Mouse (Mus musculus) forebrain, embryonic 15.5 days (tissue): ENCODE measurements around the gene Nol4l. TPM values are rescaled to one million over a fixed set of nuclear protein-coding genes. Genes with fewer than 3 reads are reported as not detected.

ENCODE experiments used
- ATAC-seq: fragments of 200-750 bp; cut with Nextera tagmentation; replicated peaks from 2 replicates; pipeline ENCODE4 v1.8.0; 2017; ENCODE audit warnings: mild to moderate bottlenecking, moderate TSS enrichment, moderate library complexity
- H3K27ac ChIP-seq: fragments of 300-500 bp; sonication (generic); replicated peaks from 2 replicates; pipeline ENCODE4 v1.5.1; 2015; ENCODE audit warnings: mild to moderate bottlenecking, inconsistent platforms
- H3K27me3 ChIP-seq: fragments of 300-500 bp; sonication (generic); 2 replicates; pipeline ENCODE4 v1.6.1; 2015; ENCODE audit warnings: inconsistent platforms
- H3K36me3 ChIP-seq: fragments of 300-500 bp; sonication (generic); 2 replicates; pipeline ENCODE4 v1.6.1; 2015; ENCODE audit warnings: mild to moderate bottlenecking, inconsistent platforms
- H3K4me1 ChIP-seq: fragments of 300-500 bp; sonication (generic); 2 replicates; pipeline ENCODE4 v1.6.1; 2015; ENCODE audit warnings: inconsistent platforms
- H3K4me2 ChIP-seq: fragments of 300-500 bp; sonication (generic); replicated peaks from 2 replicates; pipeline ENCODE4 v1.6.1; 2015; ENCODE audit warnings: mild to moderate bottlenecking, inconsistent platforms
- H3K4me3 ChIP-seq: fragments of 300-500 bp; sonication (generic); 2 replicates; pipeline ENCODE4 v1.5.1; 2015; ENCODE audit warnings: mild to moderate bottlenecking, inconsistent platforms
- H3K9ac ChIP-seq: fragments of 300-500 bp; sonication (generic); replicated peaks from 2 replicates; pipeline ENCODE4 v1.6.1; 2015; ENCODE audit warnings: mild to moderate bottlenecking, inconsistent platforms
- H3K9me3 ChIP-seq: fragments of 300-500 bp; sonication (generic); 2 replicates; pipeline ENCODE4 v1.6.1; 2016; ENCODE audit warnings: inconsistent platforms
- WGBS: fragments of 180-500 bp; shearing (Covaris S2); methylation state at CpG from one replicate; pipeline ENCODE4 v1.1.7; 2015; ENCODE audit warnings: mixed read lengths; 5-methylcytosine and 5-hydroxymethylcytosine counted together
- polyA plus RNA-seq: library from polyadenylated mRNA; unstranded; fragments of >200 nt; fragmentation: Nextera tagmentation; extraction: Ambion mirVana; gene quantifications from 2 replicates; pipeline ENCODE4 v1.2.1, GENCODE M21; 2015

Gene Nol4l
- polyA plus RNA-seq, 1 experiment from 2014 or later: 44.8 TPM

DNA sequence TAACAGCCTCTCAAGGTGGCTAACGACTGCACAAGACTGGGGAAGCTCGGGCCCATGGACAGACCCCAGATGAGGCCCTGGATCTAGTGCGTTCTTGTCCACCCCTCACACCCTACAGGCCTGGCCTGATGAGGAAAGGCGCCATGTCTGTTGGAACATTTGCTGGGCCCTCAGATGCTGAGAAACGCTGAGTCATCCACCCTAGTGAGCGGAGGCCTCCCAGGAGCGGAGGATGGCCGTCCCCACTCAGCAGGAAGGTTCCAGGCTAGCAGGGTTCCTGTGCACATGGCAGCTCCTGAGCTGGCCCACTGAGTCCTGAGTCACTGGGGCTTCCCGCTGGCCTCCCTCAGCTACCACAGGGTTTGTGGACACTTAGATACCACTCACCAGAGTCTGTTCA is 9.7 kb downstream of the Nol4l start:
- no peaks in the 10 kb centered on the region for H3K27me3 ChIP-seq
- no peak overlapping the region for H3K9ac ChIP-seq
- no peak overlapping the region for H3K4me2 ChIP-seq
- H3K4me3 ChIP-seq: no peak overlapping the region
- peaks cover 11% of the 10 kb centered on the region for H3K4me1 ChIP-seq
- no peaks in the 10 kb centered on the region for H3K9me3 ChIP-seq
- ATAC-seq: no peak
- H3K27ac ChIP-seq: no peak overlapping the region
- H3K36me3 ChIP-seq: no peaks in the 10 kb centered on the region
- 79% methylated on average over 9 of the region's 9 CpGs for WGBS

DNA sequence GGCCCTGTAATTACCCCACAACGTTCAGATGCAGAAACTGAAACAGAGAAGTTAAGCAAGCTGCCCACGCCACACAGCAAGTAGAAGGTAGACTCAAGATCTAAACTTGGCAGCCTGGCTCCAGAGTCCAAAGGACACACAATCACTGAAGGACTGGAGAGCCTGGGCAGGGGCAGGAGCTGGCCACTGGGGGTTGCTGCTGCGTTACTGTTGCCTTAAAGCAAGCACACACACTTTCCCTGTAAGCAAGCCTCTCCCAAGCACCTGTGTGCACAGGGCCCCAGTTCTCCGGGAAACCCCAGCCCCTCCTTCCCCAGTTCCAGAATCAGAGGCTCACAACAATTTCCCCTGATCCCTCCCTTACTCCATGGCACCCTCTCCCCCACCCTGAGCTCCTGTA is 12.8 kb downstream of the Nol4l start:
- H3K9me3 ChIP-seq: no peaks in the 10 kb centered on the region
- H3K4me2 ChIP-seq: no peak overlapping the region
- H3K4me3 ChIP-seq: no peak overlapping the region
- peaks cover 11% of the 10 kb centered on the region for H3K4me1 ChIP-seq
- 46% methylated on average over 4 of the region's 4 CpGs for WGBS
- no peak overlapping the region for H3K27ac ChIP-seq
- H3K36me3 ChIP-seq: no peaks in the 10 kb centered on the region
- H3K9ac ChIP-seq: no peak overlapping the region
- ATAC-seq: no peak
- H3K27me3 ChIP-seq: no peaks in the 10 kb centered on the region

DNA sequence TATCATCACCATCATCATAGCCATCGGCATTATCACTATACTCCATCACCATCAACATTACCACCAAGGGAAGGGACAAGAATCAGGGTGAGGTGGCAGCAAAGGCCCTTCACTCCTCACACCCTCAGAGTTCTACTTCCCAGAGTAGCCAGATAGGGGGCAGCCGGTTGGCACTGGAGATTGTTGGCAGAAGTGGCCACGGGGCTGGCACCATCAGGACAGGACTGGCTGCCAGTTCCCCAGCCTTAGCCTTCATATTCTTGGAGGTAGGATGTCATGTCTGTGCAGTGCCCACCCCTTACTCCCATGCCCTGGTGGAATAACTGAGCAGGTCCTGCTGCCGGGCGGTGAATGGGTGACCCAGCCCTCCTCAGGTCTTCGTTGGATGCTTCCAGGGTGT is 14.2 kb downstream of the Nol4l start:
- WGBS: 89% methylated on average over 6 of the region's 6 CpGs
- no peak overlapping the region for H3K9ac ChIP-seq
- peaks cover 14% of the 10 kb centered on the region for H3K4me1 ChIP-seq
- no peak overlapping the region for H3K4me3 ChIP-seq
- H3K36me3 ChIP-seq: no peaks in the 10 kb centered on the region
- H3K27ac ChIP-seq: no peak overlapping the region
- no peak overlapping the region for H3K4me2 ChIP-seq
- ATAC-seq: no peak
- H3K9me3 ChIP-seq: no peaks in the 10 kb centered on the region
- no peaks in the 10 kb centered on the region for H3K27me3 ChIP-seq

DNA sequence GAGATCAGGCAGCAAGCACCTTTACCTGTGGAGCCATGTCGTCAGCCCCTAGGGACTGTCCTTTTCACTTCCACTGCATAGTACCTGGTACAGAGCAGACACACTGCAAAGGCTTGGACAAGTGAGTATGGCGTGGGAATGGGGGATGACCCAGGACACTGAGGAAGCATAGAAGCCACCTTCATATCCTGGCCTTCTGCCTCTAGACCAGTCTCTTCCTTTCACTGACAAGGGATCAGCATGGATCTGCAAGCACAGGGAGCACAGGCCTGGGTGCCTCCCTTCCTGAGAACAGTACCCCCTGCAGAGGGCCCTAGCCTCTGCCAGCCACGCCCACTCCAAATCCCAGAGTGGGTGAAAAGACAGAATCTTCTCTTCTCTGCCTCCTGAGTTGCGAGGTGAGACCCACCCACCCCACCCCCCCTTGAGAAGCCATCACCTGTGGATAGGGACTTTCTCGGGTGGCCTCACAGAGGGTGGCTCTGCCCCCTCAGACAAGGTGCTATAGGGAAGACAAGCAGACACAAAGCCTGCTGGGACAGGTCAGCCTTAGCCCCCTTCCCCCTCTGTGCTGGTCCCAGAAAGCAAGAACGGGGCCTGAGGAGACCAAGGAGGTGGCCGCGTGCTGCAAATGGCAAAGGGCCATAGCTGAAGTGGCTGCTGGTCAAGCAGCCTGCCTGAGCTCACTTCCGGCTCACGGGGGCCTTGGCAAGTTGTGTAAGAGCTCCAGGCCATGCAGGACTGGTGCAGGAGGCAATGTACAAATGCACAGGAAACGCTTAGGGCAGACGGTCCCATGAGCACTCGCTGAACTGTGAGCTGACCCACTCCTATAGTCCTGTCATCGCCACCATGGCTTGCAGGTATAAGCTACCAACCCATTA is 15.0 kb downstream of the Nol4l start:
- ATAC-seq: no peak
- WGBS: 81% methylated on average over 14 of the region's 14 CpGs
- no peaks in the 10 kb centered on the region for H3K36me3 ChIP-seq

DNA sequence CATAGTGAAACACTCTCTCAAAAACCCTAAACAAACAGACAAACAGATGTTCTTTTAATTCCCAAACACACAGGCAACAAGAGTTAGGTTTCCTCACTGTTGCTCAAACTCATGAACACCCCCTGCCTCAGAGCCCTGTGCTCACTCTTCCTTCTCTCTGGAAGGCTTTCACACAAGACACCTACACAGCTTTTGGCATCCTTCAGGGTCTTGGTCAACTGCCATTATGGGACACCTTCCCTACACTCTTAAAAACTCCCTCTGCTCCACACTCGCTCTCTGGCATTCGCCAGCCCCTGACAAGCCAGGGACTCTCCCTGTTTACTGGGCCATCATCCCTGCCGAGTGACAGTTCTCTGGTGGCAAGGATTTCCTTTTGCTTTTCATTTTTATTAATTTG is 15.8 kb downstream of the Nol4l start:
- H3K36me3 ChIP-seq: no peaks in the 10 kb centered on the region
- H3K4me3 ChIP-seq: no peak overlapping the region
- no peak overlapping the region for H3K9ac ChIP-seq
- H3K4me2 ChIP-seq: no peak overlapping the region
- ATAC-seq: no peak
- H3K27me3 ChIP-seq: no peaks in the 10 kb centered on the region
- H3K27ac ChIP-seq: no peak overlapping the region
- no peaks in the 10 kb centered on the region for H3K9me3 ChIP-seq
- peaks cover 27% of the 10 kb centered on the region for H3K4me1 ChIP-seq
- WGBS: 87% methylated on average over 3 of the region's 3 CpGs

More for the DNA sequence above, 15.0 kb downstream of the Nol4l start:
- H3K4me2 ChIP-seq: no peak overlapping the region
- no peak overlapping the region for H3K9ac ChIP-seq
- no peak overlapping the region for H3K27ac ChIP-seq
- H3K4me3 ChIP-seq: no peak overlapping the region
- peaks cover 19% of the 10 kb centered on the region for H3K4me1 ChIP-seq
- H3K27me3 ChIP-seq: no peaks in the 10 kb centered on the region
- H3K9me3 ChIP-seq: no peaks in the 10 kb centered on the region

DNA sequence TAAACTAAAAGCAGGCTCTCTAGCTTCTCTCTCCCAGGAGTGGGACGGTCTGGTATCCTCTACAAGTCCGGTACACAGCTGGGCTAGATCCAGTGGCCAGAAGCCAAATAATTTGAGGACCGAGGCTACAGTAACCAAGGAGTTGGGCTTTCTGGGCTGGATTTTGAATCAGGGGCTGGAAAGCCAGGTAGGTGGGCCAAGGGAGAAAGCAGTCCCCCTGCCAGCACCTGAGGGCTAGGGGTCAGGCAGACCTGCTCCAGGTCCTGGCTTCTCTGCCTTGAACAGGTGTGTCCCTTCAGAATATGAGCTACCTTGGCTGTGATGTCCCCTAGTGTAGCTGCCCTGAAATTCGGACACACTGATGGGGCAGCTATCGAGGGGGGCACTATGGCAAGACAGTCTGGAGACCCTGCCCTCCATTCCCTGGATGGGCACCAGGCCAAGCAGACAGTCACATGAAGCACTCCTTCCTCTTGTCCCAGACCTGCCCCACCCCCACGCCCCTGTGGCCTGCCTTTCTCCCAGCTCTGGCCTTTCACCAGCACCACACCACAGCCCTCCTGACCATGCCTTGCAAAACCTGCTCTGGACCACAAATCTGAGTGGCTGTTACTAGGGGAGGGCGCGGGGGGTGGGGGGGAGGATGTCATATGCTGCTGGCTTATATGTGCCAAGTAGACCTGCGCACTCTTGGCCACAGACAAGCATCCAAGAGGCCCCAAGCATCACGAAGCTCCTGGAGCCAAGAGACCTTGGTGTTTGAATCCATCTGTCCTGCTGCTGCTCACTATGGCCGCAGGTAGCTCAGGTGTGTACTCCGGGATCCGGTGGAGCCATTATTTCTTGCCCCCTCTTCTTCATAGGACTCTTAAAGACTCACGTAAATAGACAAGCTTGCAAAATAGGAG is 17.1 kb downstream of the Nol4l start:
- Histone ChIP-seq H3K27ac (no peak overlapping the region), H3K4me1 (peaks cover 33% of the 10 kb centered on the region), H3K27me3 (no peaks in the 10 kb centered on the region), H3K36me3 (no peaks in the 10 kb centered on the region), H3K9me3 (no peaks in the 10 kb centered on the region), H3K4me2 (no peak overlapping the region), H3K4me3 (no peak overlapping the region), H3K9ac (no peak overlapping the region)
- no peak for ATAC-seq
- 77% methylated on average over 14 of the region's 14 CpGs for WGBS

DNA sequence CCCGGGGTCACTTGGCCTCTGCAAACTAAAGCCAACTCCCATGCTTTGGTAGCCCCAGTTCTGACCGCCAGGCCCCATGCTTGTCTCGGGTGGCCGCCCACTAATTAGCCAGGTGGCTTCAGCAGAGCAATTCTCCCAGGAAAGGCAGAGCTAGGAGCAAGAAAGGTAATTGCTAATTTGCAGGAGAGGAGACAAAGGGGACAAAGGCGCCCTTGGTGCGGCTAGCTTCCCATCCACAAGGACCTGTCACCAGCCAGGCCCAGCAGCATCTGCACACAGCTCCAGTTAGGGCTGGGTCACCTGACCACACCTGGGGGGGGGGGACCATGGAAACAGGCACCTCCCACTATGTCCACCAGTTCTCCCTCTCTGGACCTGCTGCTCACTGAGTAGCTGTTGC is 18.2 kb downstream of the Nol4l start:
- Histone ChIP-seq H3K27me3 (no peaks in the 10 kb centered on the region), H3K4me3 (no peak overlapping the region), H3K9ac (no peak overlapping the region), H3K4me1 (peaks cover 33% of the 10 kb centered on the region), H3K27ac (no peak overlapping the region), H3K9me3 (no peaks in the 10 kb centered on the region), H3K36me3 (no peaks in the 10 kb centered on the region), H3K4me2 (no peak overlapping the region)
- 20% methylated on average over 6 of the region's 6 CpGs for WGBS
- no peak for ATAC-seq

DNA sequence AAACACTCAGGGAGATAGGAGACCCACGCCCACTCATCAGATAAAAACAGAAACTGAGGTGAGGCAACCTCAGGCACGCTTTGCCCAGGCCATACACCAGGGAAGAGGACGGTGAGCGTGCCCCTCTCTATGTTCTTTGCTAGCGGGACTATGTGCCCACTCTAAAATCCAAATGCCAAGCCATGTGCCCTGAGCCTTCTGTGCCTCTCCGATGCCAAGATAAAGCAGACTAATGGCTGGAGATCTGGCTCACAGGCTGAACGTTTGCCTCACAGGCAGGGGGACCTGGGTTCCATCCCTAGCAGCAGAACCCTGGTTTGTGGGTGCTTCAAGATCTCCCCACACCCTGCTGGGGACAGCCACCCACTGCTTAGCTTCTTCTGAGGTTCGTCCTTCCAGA is 19.6 kb downstream of the Nol4l start:
- 78% methylated on average over 8 of the region's 8 CpGs for WGBS
- H3K4me1 ChIP-seq: peaks cover 33% of the 10 kb centered on the region
- H3K27ac ChIP-seq: no peak overlapping the region

DNA sequence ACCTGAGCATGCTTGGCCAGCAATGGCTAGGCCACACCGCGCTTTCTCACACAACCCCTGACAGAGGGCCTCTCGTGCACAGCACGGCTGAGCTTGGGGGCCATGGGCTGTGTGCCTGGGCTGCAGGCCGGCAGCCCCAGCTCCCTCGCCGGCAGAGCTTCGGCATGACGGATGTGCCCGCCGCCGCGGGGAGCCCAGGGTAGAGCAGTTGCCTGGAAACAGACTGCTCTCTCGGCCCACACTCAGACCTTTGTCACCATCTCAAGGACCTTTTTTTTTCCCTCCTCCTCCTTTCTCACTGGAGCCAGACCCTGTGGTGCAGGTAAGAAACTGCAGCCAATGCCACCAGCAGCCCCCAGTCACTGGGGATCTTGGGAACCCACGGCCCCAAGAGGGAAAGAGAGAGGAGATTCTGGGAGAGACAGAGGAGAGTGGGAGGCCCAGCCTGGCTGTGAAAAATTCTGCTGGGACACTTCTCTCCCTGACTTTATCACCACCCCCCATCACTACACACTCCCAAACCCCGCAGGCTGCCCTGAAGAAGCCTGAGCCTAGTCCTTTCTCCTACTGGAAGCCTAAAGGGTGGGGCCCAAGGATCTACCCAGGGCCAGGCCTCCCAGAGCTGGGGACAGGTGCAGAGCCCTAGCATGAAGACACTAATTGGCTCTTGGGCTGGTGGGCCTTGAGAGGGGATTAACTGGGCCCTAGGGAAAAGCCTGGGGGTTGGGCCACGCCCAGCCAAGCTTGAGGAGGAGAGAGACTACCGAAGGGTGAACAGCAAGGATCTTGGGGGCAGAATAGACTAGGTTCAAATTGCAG is 20.4 kb downstream of the Nol4l start:
- Histone ChIP-seq H3K4me2 (0 out of 2 replicates have a peak overlapping the region, but pooled peaks have one; percentile 1), H3K9me3 (no peaks in the 10 kb centered on the region), H3K9ac (peak overlapping the region; percentile 11; the same call in 1 of the 2 replicates), H3K27ac (peak overlapping the region; percentile 64), H3K4me3 (no peak overlapping the region), H3K4me1 (peaks cover 33% of the 10 kb centered on the region), H3K27me3 (no peaks in the 10 kb centered on the region), H3K36me3 (no peaks in the 10 kb centered on the region)
- 10% methylated on average over 18 of the region's 18 CpGs for WGBS
- peak; percentile 46 for ATAC-seq

More for the DNA sequence above, 19.6 kb downstream of the Nol4l start:
- Histone ChIP-seq H3K9ac (no peak overlapping the region), H3K9me3 (no peaks in the 10 kb centered on the region), H3K4me3 (no peak overlapping the region), H3K36me3 (no peaks in the 10 kb centered on the region), H3K27me3 (no peaks in the 10 kb centered on the region), H3K4me2 (no peak overlapping the region)
- no peak for ATAC-seq

DNA sequence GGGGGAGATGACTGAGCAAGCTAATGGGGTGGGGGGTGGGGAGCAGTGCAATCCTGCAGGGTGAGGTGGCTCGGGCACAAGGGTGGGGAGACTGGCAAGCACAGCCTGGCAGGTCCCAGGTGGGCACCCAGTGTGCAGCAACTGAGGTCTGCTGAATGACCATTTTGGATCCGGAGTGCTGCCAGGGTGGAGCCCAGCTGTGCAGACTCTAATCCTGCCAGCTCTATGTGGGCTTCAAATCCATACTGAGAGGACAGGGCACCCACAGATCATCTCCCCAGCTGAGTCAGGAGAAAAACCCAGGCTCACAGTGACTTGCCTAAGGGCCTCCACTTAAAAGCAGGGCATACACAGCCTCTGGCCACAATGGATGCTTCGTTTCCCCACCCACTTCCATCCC is 21.4 kb downstream of the Nol4l start:
- Histone ChIP-seq H3K4me3 (no peak overlapping the region), H3K9ac (no peak overlapping the region), H3K36me3 (no peaks in the 10 kb centered on the region), H3K9me3 (no peaks in the 10 kb centered on the region), H3K27me3 (no peaks in the 10 kb centered on the region), H3K27ac (no peak overlapping the region), H3K4me2 (no peak overlapping the region), H3K4me1 (peaks cover 33% of the 10 kb centered on the region)
- 56% methylated on average over 3 of the region's 3 CpGs for WGBS
- ATAC-seq: no peak

DNA sequence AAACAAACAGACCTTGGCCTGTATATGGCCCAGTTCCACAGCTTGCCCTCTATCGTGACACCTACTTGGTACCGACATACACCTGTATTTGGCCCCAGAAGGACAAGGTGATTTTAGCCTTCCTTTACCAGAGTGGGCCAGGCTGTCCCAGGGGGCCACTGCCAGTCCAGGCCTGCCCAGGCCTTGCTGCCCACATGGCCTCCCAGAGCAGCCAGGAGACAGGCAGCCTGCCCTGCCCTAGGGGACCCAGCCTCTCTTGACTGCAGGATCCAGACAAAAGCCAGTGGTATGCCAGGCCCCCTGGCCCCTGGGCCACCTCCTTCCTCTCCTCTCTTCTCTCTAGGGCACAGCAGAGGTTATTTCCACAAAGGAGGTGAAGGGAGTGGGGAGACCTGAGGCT is 21.8 kb downstream of the Nol4l start:
- Histone ChIP-seq H3K4me3 (no peak overlapping the region), H3K36me3 (no peaks in the 10 kb centered on the region), H3K4me1 (peaks cover 33% of the 10 kb centered on the region), H3K4me2 (no peak overlapping the region), H3K9me3 (no peaks in the 10 kb centered on the region), H3K27ac (no peak overlapping the region), H3K27me3 (no peaks in the 10 kb centered on the region), H3K9ac (no peak overlapping the region)
- 96% methylated on average over 2 of the region's 2 CpGs for WGBS
- ATAC-seq: no peak
